8 mouse cellular contexts compared by ENCODE assay signal in the genomic region with DNA sequence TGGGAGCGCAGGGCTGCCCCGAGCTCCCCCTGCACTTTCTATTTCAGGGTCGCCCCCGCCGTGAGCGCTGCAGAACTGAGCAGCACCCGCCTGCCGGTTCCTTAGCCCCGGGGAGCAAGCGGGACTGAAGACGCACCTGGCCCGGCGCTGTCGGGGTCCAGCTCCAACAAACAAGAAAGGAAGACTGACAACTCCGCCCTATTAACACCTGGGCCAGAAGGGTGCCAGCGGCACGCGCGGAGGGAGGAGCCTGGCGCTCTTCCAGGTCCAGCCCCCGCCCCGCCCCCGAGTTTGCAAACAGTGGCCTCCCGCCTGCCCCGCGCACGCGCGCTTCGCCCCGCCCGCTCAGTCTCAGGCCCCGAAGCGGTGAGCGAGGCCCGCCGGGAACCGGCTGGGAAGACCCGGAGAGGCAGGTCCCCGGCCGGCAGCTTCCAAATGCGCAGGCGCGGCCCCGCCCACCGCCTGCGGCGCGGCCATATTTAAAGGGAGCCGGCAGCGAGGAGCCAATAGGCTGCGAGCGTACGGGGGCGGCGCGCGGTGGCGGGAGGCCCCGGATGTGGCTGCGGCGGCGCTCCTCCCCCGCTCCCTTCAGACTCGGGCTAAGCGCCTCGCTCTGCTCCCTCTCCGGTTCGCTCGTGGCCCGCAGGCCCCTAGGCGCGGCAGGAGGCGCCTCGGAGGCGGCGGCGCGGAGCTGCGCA. TPM values are rescaled to one million over a fixed set of nuclear protein-coding genes. Genes with fewer than 3 reads are reported as not detected.
DNase-seq lines count a peak whose midpoint lies in the region; ATAC-seq and TF ChIP-seq lines count a peak whose summit lies in the region.

A gene (plus strand): TSS at position 587 of the 698 bp plus-strand sequence.

- in situ Hi-C loops in ES-E14 (cut with MboI; ENCODE audit: low sequenced_read_pairs in 2 of 2, unreplicated experiment in 2 of 2): no loop called here

- TF ChIP-seq CTCF in layer of hippocampus, adult 2 months (conservative IDR thresholded peaks at IDR 0.05): no peak
- no peak for TF ChIP-seq CTCF in lung, embryonic 14.5 days (IDR thresholded peaks at IDR 0.05; ENCODE audit: low read depth)
- no peak for TF ChIP-seq CTCF in olfactory bulb, adult 2 months (IDR thresholded peaks at IDR 0.05; ENCODE audit: insufficient read depth, low read depth, low read length)
- TF ChIP-seq CTCF in thymus, adult 2 months (IDR thresholded peaks at IDR 0.05; ENCODE audit: borderline replicate concordance, control insufficient read depth, extremely low read depth, insufficient read depth, low read length, poor library complexity): peak; percentile 60; the same call in 1 of the 2 replicates

- peaks cover 0 to 6% of the 10 kb centered on the region in 2 experiments; a peak in 1 of 4 replicates for H3K4me1 ChIP-seq in ES-E14 (ENCODE audit: control insufficient read depth in 2 of 2, insufficient read depth in 2 of 2, low read length in 2 of 2, poor library complexity in 1 of 2)
- peaks cover 31% of the 10 kb centered on the region for H3K4me1 ChIP-seq in forebrain, embryonic 16.5 days (replicated peaks; ENCODE audit: control insufficient read depth, insufficient read depth, low read length)
- H3K4me1 ChIP-seq in lung, embryonic 14.5 days (ENCODE audit: insufficient read depth): peaks cover 15% of the 10 kb centered on the region
- H3K4me1 ChIP-seq in olfactory bulb, adult 2 months (ENCODE audit: control insufficient read depth, insufficient read depth, low read length): peaks cover 22% of the 10 kb centered on the region
- H3K4me1 ChIP-seq in thymus, adult 2 months (replicated peaks; ENCODE audit: control insufficient read depth, insufficient read depth, low read length): peaks cover 26% of the 10 kb centered on the region

- peaks cover 17% of the 10 kb centered on the region for H3K27me3 ChIP-seq in forebrain, embryonic 16.5 days (replicated peaks; ENCODE audit: control insufficient read depth, insufficient read depth, low read length)
- H3K27me3 ChIP-seq in lung, embryonic 14.5 days (ENCODE audit: insufficient read depth, low read length): peaks cover 16% of the 10 kb centered on the region
- H3K27me3 ChIP-seq in thymus, adult 2 months (ENCODE audit: control insufficient read depth, insufficient read depth, low read length): no peaks in the 10 kb centered on the region

- no peaks in the 10 kb centered on the region for H3K9me3 ChIP-seq in ES-E14 (ENCODE audit: control insufficient read depth, insufficient read depth, low read depth, low read length)
- H3K9me3 ChIP-seq in forebrain, embryonic 16.5 days (ENCODE audit: control insufficient read depth, low read length): no peaks in the 10 kb centered on the region
- no peaks in the 10 kb centered on the region for H3K9me3 ChIP-seq in lung, embryonic 14.5 days (ENCODE audit: low read depth, low read length)

- H3K27ac ChIP-seq in ES-E14 (ENCODE audit: insufficient read depth, low read depth, low read length, poor library complexity, severe bottlenecking): peak within 1 kb of the TSS; percentile 41
- peak within 1 kb of the TSS; percentile 95 for H3K27ac ChIP-seq in forebrain, embryonic 16.5 days (ENCODE audit: low read length)
- peak within 1 kb of the TSS; percentile 92 for H3K27ac ChIP-seq in layer of hippocampus, adult 2 months
- H3K27ac ChIP-seq in lung, embryonic 14.5 days (ENCODE audit: low read depth): peak within 1 kb of the TSS; percentile 91
- peak within 1 kb of the TSS; percentile 71 for H3K27ac ChIP-seq in olfactory bulb, adult 2 months (ENCODE audit: insufficient read depth, low read depth, low read length)
- H3K27ac ChIP-seq in thymus, adult 2 months (ENCODE audit: control insufficient read depth, insufficient read depth, low read length): peak within 1 kb of the TSS; percentile 48

- H3K4me2 ChIP-seq in forebrain, embryonic 16.5 days (ENCODE audit: low read length): peak within 1 kb of the TSS; percentile 96
- peak within 1 kb of the TSS; percentile 72 for H3K4me2 ChIP-seq in lung, embryonic 14.5 days

- peak; percentile 97 for ATAC-seq in forebrain, embryonic 16.5 days
- ATAC-seq in lung, embryonic 14.5 days (ENCODE audit: insufficient read depth): peak; percentile 96

- intact Hi-C loops in heart, postnatal 36 days (cut with DNase I): loop anchor here (1.0 kb wide), 1 partner anchor 47 kb away; no protein-coding TSS in a partner anchor

- DNase-seq in ES-E14 (ENCODE audit: low read depth, low spot score): peak; percentile 95
- peak; percentile 100 for DNase-seq in cerebellum, adult 11-12 months
- peak; percentile 98 to 99 for DNase-seq in heart, postnatal 36 days
- DNase-seq in layer of hippocampus, adult 2 months (ENCODE audit: low spot score in 2 of 2): peak; percentile 98 to 99
- peak; percentile 99 for DNase-seq in lung, embryonic 14.5 days
- DNase-seq in thymus, adult 2 months: peak; percentile 99

- H3K9ac ChIP-seq in ES-E14 (ENCODE audit: insufficient read depth, low read depth, low read length, poor library complexity, severe bottlenecking): peak within 1 kb of the TSS; percentile 96
- H3K9ac ChIP-seq in forebrain, embryonic 16.5 days (replicated peaks; ENCODE audit: low read depth, low read length): peak within 1 kb of the TSS; percentile 97
- peak within 1 kb of the TSS; percentile 81 for H3K9ac ChIP-seq in lung, embryonic 14.5 days

- peaks cover 22% of the 10 kb centered on the region for H3K36me3 ChIP-seq in ES-E14 (ENCODE audit: control insufficient read depth, insufficient read depth, low read length, poor library complexity, severe bottlenecking)
- peaks cover 10% of the 10 kb centered on the region for H3K36me3 ChIP-seq in forebrain, embryonic 16.5 days (ENCODE audit: control insufficient read depth, insufficient read depth)
- peaks cover 28% of the 10 kb centered on the region for H3K36me3 ChIP-seq in lung, embryonic 14.5 days (ENCODE audit: insufficient read depth)
- H3K36me3 ChIP-seq in thymus, adult 2 months (ENCODE audit: control insufficient read depth, insufficient read depth, low read length): peaks cover 5% of the 10 kb centered on the region; the same call in 1 of the 2 replicates

- WGBS in forebrain, embryonic 16.5 days: under 1% methylated on average over 71 of the region's 80 CpGs
- WGBS in lung, embryonic 14.5 days: under 1% methylated on average over 69 of the region's 80 CpGs
- under 1% methylated on average over 80 of the region's 80 CpGs for WGBS in olfactory bulb, adult 2 months
- WGBS in thymus, adult 2 months: under 1% methylated on average over 73 of the region's 80 CpGs

- peak within 1 kb of the TSS; percentile 76 to 97 for H3K4me3 ChIP-seq in ES-E14 (ENCODE audit: insufficient read depth in 1 of 2, low read depth in 1 of 2, low read length in 2 of 2, poor library complexity in 1 of 2, severe bottlenecking in 1 of 2)
- peak within 1 kb of the TSS; percentile 99 for H3K4me3 ChIP-seq in forebrain, embryonic 16.5 days (replicated peaks; ENCODE audit: low read length)
- H3K4me3 ChIP-seq in layer of hippocampus, adult 2 months: peak within 1 kb of the TSS; percentile 76
- peak within 1 kb of the TSS; percentile 95 for H3K4me3 ChIP-seq in lung, embryonic 14.5 days (ENCODE audit: low read depth, low read length)
- peak within 1 kb of the TSS; percentile 71 for H3K4me3 ChIP-seq in olfactory bulb, adult 2 months (ENCODE audit: insufficient read depth, low read depth, low read length)
- peak within 1 kb of the TSS; percentile 89 for H3K4me3 ChIP-seq in thymus, adult 2 months (ENCODE audit: control insufficient read depth, insufficient read depth, low read length)

- peak; percentile 78; the same call in 1 of the 2 replicates for TF ChIP-seq POLR2A in olfactory bulb, adult 2 months (IDR thresholded peaks at IDR 0.05; ENCODE audit: insufficient read depth, low read depth, low read length)
- peak; percentile 83 for TF ChIP-seq POLR2A in thymus, adult 2 months (IDR thresholded peaks at IDR 0.05; ENCODE audit: control insufficient read depth, extremely low read depth, insufficient read depth, low read length, poor library complexity)

TF ChIP-seq in ES-E14, 5 proteins besides CTCF, POLR2A, EP300 and RAD21:
- TF ChIP-seq HCFC1 (IDR thresholded peaks at IDR 0.05; ENCODE audit: borderline replicate concordance, insufficient read depth, low read length): peak; percentile 48; the same call in 1 of the 2 replicates
- no peak for TF ChIP-seq ZNF384 (IDR thresholded peaks at IDR 0.05; ENCODE audit: low read depth, low read length)
TF ChIP-seq in ES-E14: peak in this region for 1.

RNA-seq across cellular contexts. Expression of the gene that starts here (rescaled TPM):
- 44.4 and 46.0 TPM in 2 replicates for total RNA-seq in ES-E14 (2012; rRNA removed)
- polyA plus RNA-seq in forebrain, embryonic 16.5 days (2015; fragmentation: Nextera tagmentation; extraction: Ambion mirVana): 23.8 and 26.1 TPM in 2 replicates
- total RNA-seq in heart, postnatal 36 days (2021): 10 to 100 TPM; 64.3 to 64.7 TPM
- total RNA-seq in layer of hippocampus, adult 2 months (2021): 100 to 1,000 TPM in 1 of 2 experiments, 10 to 100 TPM in 1; 93.9 to 100 TPM
- 6.5 and 6.8 TPM in 2 replicates for polyA plus RNA-seq in lung, embryonic 14.5 days (2014; fragmentation: Nextera tagmentation; extraction: Ambion mirVana)
- 121 and 180 TPM in 2 replicates for polyA plus RNA-seq in olfactory bulb, adult 2 months (2012; ENCODE audit: insufficient read depth, insufficient read length, low replicate concordance, missing spikeins)
- polyA plus RNA-seq in thymus, adult 2 months (2012; rRNA removed): 45.3 and 49.5 TPM in 2 replicates

Comparison
In these comparisons a context has a peak if more than half of its experiments do, and no peak if none do; other contexts are left out.
1. Peak in every context shown above with its lines: DNase-seq, ATAC-seq, H3K4me3 ChIP-seq and H3K27ac ChIP-seq.
2. H3K27ac ChIP-seq: peak in every context shown above with its lines; median percentile 95 in forebrain, embryonic 16.5 days; 92 in layer of hippocampus, adult 2 months; 91 in lung, embryonic 14.5 days; 71 in olfactory bulb, adult 2 months; 48 in thymus, adult 2 months; 41 in ES-E14.